ENCODE assay signal across 19 mouse cellular contexts in genomic region chr11:118003176-118003575, GRCm38 (mm10). TPM values are rescaled to one million over a fixed set of nuclear protein-coding genes. Genes with fewer than 3 reads are reported as not detected.
DNase-seq lines count a peak whose midpoint lies in the region; ATAC-seq lines count a peak whose summit lies in the region.
"Had no signal": no experiment of that assay in that cellular context is flagged by ENCODE, and none has a peak within 500 bp of the region (broad histone marks: within the 10 kb centered on the region; RNA-seq: fewer than 3 reads in every experiment).

No protein-coding gene starts in this region.

- H3K36me3 ChIP-seq in heart, embryonic 11.5 days (ENCODE audit: control insufficient read depth, insufficient read depth, low read length), result peaks cover 24% of the 10 kb centered on the region
- H3K36me3 ChIP-seq in liver, embryonic 15.5 days (replicated peaks), result peaks cover 82% of the 10 kb centered on the region
- peaks cover 87% of the 10 kb centered on the region for H3K36me3 ChIP-seq in liver, embryonic 12.5 days
- H3K36me3 ChIP-seq in embryonic facial prominence, embryonic 15.5 days, result peaks cover 72% of the 10 kb centered on the region
- peaks cover 28% of the 10 kb centered on the region for H3K36me3 ChIP-seq in hindbrain, embryonic 16.5 days (ENCODE audit: control insufficient read depth, insufficient read depth, low read length)

- 85% methylated on average over 14 of the region's 14 CpGs for WGBS in heart, embryonic 11.5 days (ENCODE audit: insufficient replicate concordance)
- 87% methylated on average over 14 of the region's 14 CpGs for WGBS in liver, embryonic 15.5 days (ENCODE audit: insufficient replicate concordance)
- WGBS in liver, embryonic 12.5 days (ENCODE audit: insufficient replicate concordance), result 89% methylated on average over 14 of the region's 14 CpGs
- 87% methylated on average over 14 of the region's 14 CpGs for WGBS in embryonic facial prominence, embryonic 15.5 days
- 94% methylated on average over 14 of the region's 14 CpGs for WGBS in hindbrain, embryonic 16.5 days

- H3K27me3 ChIP-seq in heart, embryonic 11.5 days (ENCODE audit: control insufficient read depth, insufficient read depth, low read length), result no peaks in the 10 kb centered on the region
- H3K27me3 ChIP-seq in liver, embryonic 15.5 days, result no peaks in the 10 kb centered on the region
- H3K27me3 ChIP-seq in liver, embryonic 12.5 days (replicated peaks), result no peaks in the 10 kb centered on the region
- no peaks in the 10 kb centered on the region for H3K27me3 ChIP-seq in embryonic facial prominence, embryonic 15.5 days
- H3K27me3 ChIP-seq in hindbrain, embryonic 16.5 days (replicated peaks; ENCODE audit: control insufficient read depth, insufficient read depth, low read length), result no peaks in the 10 kb centered on the region
- H3K27me3 ChIP-seq: neural tube, embryonic 13.5 days; Patski had no signal

- no peaks in the 10 kb centered on the region for H3K9me3 ChIP-seq in heart, embryonic 11.5 days (replicated peaks; ENCODE audit: control insufficient read depth, low read length)
- no peaks in the 10 kb centered on the region for H3K9me3 ChIP-seq in liver, embryonic 15.5 days (replicated peaks)
- no peaks in the 10 kb centered on the region for H3K9me3 ChIP-seq in liver, embryonic 12.5 days (replicated peaks)
- H3K9me3 ChIP-seq in embryonic facial prominence, embryonic 15.5 days (replicated peaks), result no peaks in the 10 kb centered on the region
- no peaks in the 10 kb centered on the region for H3K9me3 ChIP-seq in hindbrain, embryonic 16.5 days (ENCODE audit: control insufficient read depth, low read length)
- H3K9me3 ChIP-seq: limb, embryonic 10.5 days; neural tube, embryonic 13.5 days had no signal

- no peak overlapping the region for H3K4me2 ChIP-seq in heart, embryonic 11.5 days
- no peak overlapping the region for H3K4me2 ChIP-seq in liver, embryonic 15.5 days
- H3K4me2 ChIP-seq in liver, embryonic 12.5 days, result no peak overlapping the region
- H3K4me2 ChIP-seq in embryonic facial prominence, embryonic 15.5 days (replicated peaks), result no peak overlapping the region
- H3K4me2 ChIP-seq in hindbrain, embryonic 16.5 days (ENCODE audit: low read length), result no peak overlapping the region
- H3K4me2 ChIP-seq: liver, embryonic 11.5 days; midbrain, embryonic 11.5 days; neural tube, embryonic 13.5 days had no signal

- DNase-seq in heart, postnatal 4 days, result no peak
- DNase-seq in MN1 (ENCODE audit: low spot score), result peak; percentile 68
- DNase-seq in c-Kit-positive CD71-positive TER-119-positive erythroid progenitor cells, embryonic 14.5 days (ENCODE audit: low spot score), result no peak
- DNase-seq: cerebellum, adult 8-10 months; gastrocnemius, postnatal 14 days; kidney, adult 18-20 months; right cerebral cortex, postnatal 25 days had no signal

- peak overlapping the region; percentile 47; the same call in 1 of the 2 replicates for H3K27ac ChIP-seq in heart, embryonic 11.5 days (ENCODE audit: low read depth, low read length)
- peak overlapping the region; percentile 29; the same call in 1 of the 2 replicates for H3K27ac ChIP-seq in liver, embryonic 15.5 days (replicated peaks)
- no peak overlapping the region for H3K27ac ChIP-seq in liver, embryonic 12.5 days
- H3K27ac ChIP-seq in embryonic facial prominence, embryonic 15.5 days (replicated peaks), result peak overlapping the region; percentile 60
- no peak overlapping the region for H3K27ac ChIP-seq in hindbrain, embryonic 16.5 days (ENCODE audit: low read depth, low read length)
- H3K27ac ChIP-seq: left cerebral cortex, adult 2 months; limb, embryonic 10.5 days; neural tube, embryonic 13.5 days had no signal

- no peak overlapping the region for H3K9ac ChIP-seq in heart, embryonic 11.5 days (ENCODE audit: low read depth, low read length)
- no peak overlapping the region for H3K9ac ChIP-seq in liver, embryonic 15.5 days
- H3K9ac ChIP-seq in liver, embryonic 12.5 days, result no peak overlapping the region
- H3K9ac ChIP-seq in embryonic facial prominence, embryonic 15.5 days, result no peak overlapping the region
- H3K9ac ChIP-seq in hindbrain, embryonic 16.5 days (ENCODE audit: low read depth, low read length), result no peak overlapping the region
- H3K9ac ChIP-seq: neural tube, embryonic 13.5 days had no signal

- no peak overlapping the region for H3K4me3 ChIP-seq in heart, embryonic 11.5 days (ENCODE audit: low read depth, low read length)
- H3K4me3 ChIP-seq in liver, embryonic 15.5 days (replicated peaks), result no peak overlapping the region
- H3K4me3 ChIP-seq in liver, embryonic 12.5 days, result no peak overlapping the region
- no peak overlapping the region for H3K4me3 ChIP-seq in embryonic facial prominence, embryonic 15.5 days (replicated peaks)
- no peak overlapping the region for H3K4me3 ChIP-seq in hindbrain, embryonic 16.5 days (ENCODE audit: low read length)
- H3K4me3 ChIP-seq: left cerebral cortex, adult 2 months; limb, embryonic 10.5 days; neural tube, embryonic 13.5 days had no signal

- peaks cover 51% of the 10 kb centered on the region for H3K4me1 ChIP-seq in heart, embryonic 11.5 days (ENCODE audit: control insufficient read depth, insufficient read depth, low read length)
- H3K4me1 ChIP-seq in liver, embryonic 15.5 days (replicated peaks), result peaks cover 62% of the 10 kb centered on the region
- peaks cover 64% of the 10 kb centered on the region for H3K4me1 ChIP-seq in liver, embryonic 12.5 days
- peaks cover 30% of the 10 kb centered on the region for H3K4me1 ChIP-seq in embryonic facial prominence, embryonic 15.5 days
- peaks cover 3% of the 10 kb centered on the region; the same call in 1 of the 2 replicates for H3K4me1 ChIP-seq in hindbrain, embryonic 16.5 days (ENCODE audit: control insufficient read depth, insufficient read depth, low read depth, low read length)

- no peak for ATAC-seq in heart, embryonic 11.5 days (replicated peaks; ENCODE audit: insufficient number of reproducible peaks, low FRiP score, low TSS enrichment)
- ATAC-seq in liver, embryonic 15.5 days (ENCODE audit: insufficient read depth), result no peak
- ATAC-seq in liver, embryonic 12.5 days, result no peak
- ATAC-seq in embryonic facial prominence, embryonic 15.5 days (ENCODE audit: insufficient number of reproducible peaks, low FRiP score, low TSS enrichment, low read depth), result no peak
- no peak for ATAC-seq in hindbrain, embryonic 16.5 days
- ATAC-seq: activated CD4-positive, CD25-positive, alpha-beta regulatory T cell, adult 4 months had no signal

RNA-seq across cellular contexts. Expression of gene Pgs1, which starts 17.1 kb away (rescaled TPM):
- 26.5 and 27.4 TPM in 2 replicates for polyA plus RNA-seq in heart, embryonic 11.5 days (2014; fragmentation: Nextera tagmentation; extraction: Ambion mirVana)
- 10 to 100 TPM; 25.0 to 26.2 TPM for total RNA-seq in heart, postnatal 4 days (2021)
- polyA plus RNA-seq in liver, embryonic 15.5 days (2015; fragmentation: Nextera tagmentation; extraction: Ambion mirVana), result 14.6 and 17.6 TPM in 2 replicates
- 26.4 and 29.6 TPM in 2 replicates for polyA plus RNA-seq in liver, embryonic 12.5 days (2016; fragmentation: Nextera tagmentation; extraction: Ambion mirVana)
- 39.9 and 41.2 TPM in 2 replicates for polyA plus RNA-seq in embryonic facial prominence, embryonic 15.5 days (2015; fragmentation: Nextera tagmentation; extraction: Ambion mirVana)
- 67.3 and 68.4 TPM in 2 replicates for polyA plus RNA-seq in hindbrain, embryonic 16.5 days (2015; fragmentation: Nextera tagmentation; extraction: Ambion mirVana)

RNA-seq across cellular contexts. Expression of gene Socs3, which starts 33.3 kb away (rescaled TPM):
- 3.6 and 4.5 TPM in 2 replicates for polyA plus RNA-seq in heart, embryonic 11.5 days (2014; fragmentation: Nextera tagmentation; extraction: Ambion mirVana)
- 1 to 10 TPM; 5.5 TPM for total RNA-seq in heart, postnatal 4 days (2021)
- 7.3 and 7.5 TPM in 2 replicates for polyA plus RNA-seq in liver, embryonic 15.5 days (2015; fragmentation: Nextera tagmentation; extraction: Ambion mirVana)
- 8.6 and 9.8 TPM in 2 replicates for polyA plus RNA-seq in liver, embryonic 12.5 days (2016; fragmentation: Nextera tagmentation; extraction: Ambion mirVana)
- 20.8 and 21.2 TPM in 2 replicates for polyA plus RNA-seq in embryonic facial prominence, embryonic 15.5 days (2015; fragmentation: Nextera tagmentation; extraction: Ambion mirVana)
- 7.5 and 8.9 TPM in 2 replicates for polyA plus RNA-seq in hindbrain, embryonic 16.5 days (2015; fragmentation: Nextera tagmentation; extraction: Ambion mirVana)

Comparison
In these comparisons a context has a peak if more than half of its experiments do, and no peak if none do; other contexts are left out.
1. H3K27ac ChIP-seq: peak in heart, embryonic 11.5 days (single experiment), liver, embryonic 15.5 days (single experiment) and embryonic facial prominence, embryonic 15.5 days (single experiment); none in liver, embryonic 12.5 days (single experiment) and hindbrain, embryonic 16.5 days (single experiment).